Mouse (Mus musculus): ENCODE data around the gene Olfr1231.

The Olfr1231 gene

GRCm38 (mm10) chr2:89306974-89307373 lies at the start of gene Olfr1231:
Gene Olfr1231 (minus strand): TSS chr2:89307074.
- no peak for DNase-seq (ENCODE audit: low spot score in 2 of 2)

GRCm38 (mm10) chr2:89342298-89342697 lies 35.4 kb upstream of the Olfr1231 start, which contains the start of gene Olfr1233:
Gene Olfr1233 (minus strand): TSS chr2:89342398.
- DNase-seq (ENCODE audit: low spot score in 2 of 2): no peak

GRCm38 (mm10) chr2:89329575-89329974 lies 22.7 kb upstream of the Olfr1231 start, which contains the start of gene Olfr1232:
Gene Olfr1232 (minus strand): TSS chr2:89329675.
- no peak for DNase-seq (ENCODE audit: low spot score in 2 of 2)

- no peak for DNase-seq (ENCODE audit: low spot score in 2 of 2)
Measured at GRCm38 (mm10) chr2:89297168-89297567, 9.7 kb downstream of the Olfr1231 start, which contains the start of gene Olfr1230. Gene Olfr1230 (minus strand): TSS chr2:89297268.

- no peak for DNase-seq (ENCODE audit: low spot score in 2 of 2)
Measured at GRCm38 (mm10) chr2:89287914-89288313, 19.0 kb downstream of the Olfr1231 start, which contains the start of gene Olfr1229. Gene Olfr1229 (minus strand): TSS chr2:89288014.

GRCm38 (mm10) chr2:89253962-89254361 lies 52.9 kb downstream of the Olfr1231 start, which contains the start of gene Olfr1228:
Gene Olfr1228 (minus strand): TSS chr2:89254062.
- no peak for DNase-seq (ENCODE audit: low spot score in 2 of 2)

Data from urinary bladder, postnatal 36 days (tissue).